Mouse (Mus musculus): Measurements from ENCODE around the gene Lrrc73. TPM values are rescaled to one million over a fixed set of nuclear protein-coding genes. Genes with fewer than 3 reads are reported as not detected.

The Lrrc73 gene
- polyA plus RNA-seq, 1 experiment: 63.5 TPM

DNA sequence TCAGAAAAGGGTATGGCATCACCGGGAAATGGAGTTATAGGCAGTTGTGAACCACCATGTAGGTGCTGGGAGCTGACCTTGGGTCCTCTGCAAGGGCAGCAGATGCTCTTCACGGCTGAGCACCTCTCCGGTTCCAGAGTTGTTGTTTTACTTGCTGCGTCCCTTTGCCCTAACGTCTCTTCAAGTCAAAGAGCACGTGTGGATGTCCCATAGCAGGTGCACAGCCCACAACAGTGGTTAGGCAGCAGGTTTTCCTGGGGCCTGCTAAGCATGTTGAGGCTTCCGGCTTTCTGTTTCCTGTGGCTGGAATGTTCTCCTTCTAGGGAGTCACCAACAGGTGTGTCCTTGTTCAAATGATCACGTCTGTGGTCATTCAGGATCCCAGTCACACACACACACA lies 30.6 kb downstream of the Lrrc73 start:
- DNase-seq (ENCODE audit: extremely low spot score in 1 of 2, low spot score in 1 of 2): no peak

- no peak for DNase-seq (ENCODE audit: extremely low spot score in 1 of 2, low spot score in 1 of 2)
These were observed 31.3 kb downstream of the Lrrc73 start for GRCm38 (mm10) chr17:46284653-46285052.

DNA sequence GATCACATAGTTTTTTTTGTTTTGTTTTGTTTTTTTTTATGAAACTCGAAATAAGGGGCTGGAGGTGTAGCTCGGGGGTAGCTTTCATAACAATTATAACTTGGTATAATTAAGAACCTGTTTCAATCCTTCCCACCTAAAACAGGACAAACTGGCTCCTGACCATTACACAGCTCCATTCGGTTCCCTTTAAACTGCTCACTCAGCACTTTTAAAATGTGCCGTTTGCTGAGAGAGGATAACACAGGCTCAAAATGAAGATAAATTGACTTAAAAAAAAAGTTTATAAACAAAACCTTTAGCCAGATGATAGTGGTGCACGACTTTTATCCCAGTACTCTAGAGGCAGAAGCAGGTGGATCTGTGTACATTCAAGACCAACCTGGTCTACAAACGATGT lies 32.1 kb downstream of the Lrrc73 start:
- no peak for DNase-seq (ENCODE audit: extremely low spot score in 1 of 2, low spot score in 1 of 2)

GRCm38 (mm10) chr17:46287678-46288095 lies 34.4 kb downstream of the Lrrc73 start:
- no peak for DNase-seq (ENCODE audit: extremely low spot score in 1 of 2, low spot score in 1 of 2)

DNA sequence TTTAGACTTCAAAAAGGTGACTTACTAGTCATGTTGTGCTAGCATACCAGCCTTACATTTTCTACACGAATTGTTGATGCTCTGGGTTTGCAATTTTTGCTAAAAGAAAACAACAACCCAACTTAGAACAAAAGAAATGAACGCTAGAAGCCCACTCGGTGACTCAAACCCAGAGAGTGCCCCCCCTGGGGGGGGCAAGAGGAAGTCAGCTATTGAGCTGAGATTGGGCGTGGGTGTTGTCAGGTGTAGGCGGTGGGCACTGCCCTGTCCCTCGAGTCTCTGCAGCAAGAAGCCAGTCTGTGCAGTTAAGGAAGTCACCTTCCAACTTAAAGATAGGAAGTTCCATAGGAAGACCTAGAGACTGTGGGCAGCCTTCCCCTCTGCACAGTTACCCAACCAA lies 43.3 kb downstream of the Lrrc73 start:
- no peak for DNase-seq (ENCODE audit: extremely low spot score in 1 of 2, low spot score in 1 of 2)

- DNase-seq (ENCODE audit: extremely low spot score in 1 of 2, low spot score in 1 of 2): no peak
These were observed 43.7 kb downstream of the Lrrc73 start for GRCm38 (mm10) chr17:46297028-46297363.

DNA sequence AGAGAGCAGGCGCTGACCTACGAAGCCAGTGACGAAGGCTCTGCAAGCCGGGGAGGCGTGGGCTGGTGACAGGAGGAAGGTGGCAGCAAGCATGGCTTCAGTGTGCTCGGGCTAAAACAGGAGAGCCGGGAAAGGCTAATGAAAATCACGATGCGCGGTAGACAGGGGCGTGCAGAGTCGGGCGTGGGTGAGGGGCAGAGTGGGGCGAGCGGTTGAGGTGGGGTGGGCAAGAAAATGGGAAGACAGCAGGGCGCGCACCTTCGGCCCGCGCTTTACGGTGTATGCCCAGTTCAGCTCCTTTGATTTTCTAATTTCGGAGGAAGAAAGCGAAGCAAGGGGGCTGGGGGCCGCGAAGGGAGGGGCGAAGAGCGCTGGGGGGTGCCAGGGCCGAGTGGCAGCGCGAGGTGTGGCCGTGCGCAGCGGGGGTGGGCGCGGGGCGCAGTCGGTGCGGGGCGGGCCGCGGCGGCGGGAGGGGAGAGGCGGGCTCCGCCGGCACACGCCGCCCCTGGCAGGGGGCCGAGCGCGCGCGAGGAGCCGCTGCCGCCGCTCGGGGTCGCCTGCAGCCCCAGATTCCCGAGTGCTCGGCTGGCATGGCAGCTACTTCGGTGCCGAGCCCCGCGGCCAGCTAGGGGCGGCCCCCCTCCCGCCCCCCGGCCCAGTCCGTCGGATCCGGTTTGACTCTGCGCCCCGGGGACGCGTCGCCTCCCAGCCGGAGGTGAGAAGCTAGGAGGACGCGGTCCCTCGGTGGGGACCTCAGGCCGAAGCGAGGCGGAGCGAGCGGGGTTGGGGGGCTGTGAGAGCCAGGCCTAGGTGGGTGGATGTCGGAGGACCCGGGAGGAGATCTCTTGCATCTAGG lies 44.3 kb downstream of the Lrrc73 start, which contains the start of gene Dlk2:
Gene Dlk2 (plus strand): TSS at position 58 of the 856 bp plus-strand sequence.
- peak in 1 of 2 experiments; percentile 79 for DNase-seq (ENCODE audit: extremely low spot score in 1 of 2, low spot score in 1 of 2)

DNA sequence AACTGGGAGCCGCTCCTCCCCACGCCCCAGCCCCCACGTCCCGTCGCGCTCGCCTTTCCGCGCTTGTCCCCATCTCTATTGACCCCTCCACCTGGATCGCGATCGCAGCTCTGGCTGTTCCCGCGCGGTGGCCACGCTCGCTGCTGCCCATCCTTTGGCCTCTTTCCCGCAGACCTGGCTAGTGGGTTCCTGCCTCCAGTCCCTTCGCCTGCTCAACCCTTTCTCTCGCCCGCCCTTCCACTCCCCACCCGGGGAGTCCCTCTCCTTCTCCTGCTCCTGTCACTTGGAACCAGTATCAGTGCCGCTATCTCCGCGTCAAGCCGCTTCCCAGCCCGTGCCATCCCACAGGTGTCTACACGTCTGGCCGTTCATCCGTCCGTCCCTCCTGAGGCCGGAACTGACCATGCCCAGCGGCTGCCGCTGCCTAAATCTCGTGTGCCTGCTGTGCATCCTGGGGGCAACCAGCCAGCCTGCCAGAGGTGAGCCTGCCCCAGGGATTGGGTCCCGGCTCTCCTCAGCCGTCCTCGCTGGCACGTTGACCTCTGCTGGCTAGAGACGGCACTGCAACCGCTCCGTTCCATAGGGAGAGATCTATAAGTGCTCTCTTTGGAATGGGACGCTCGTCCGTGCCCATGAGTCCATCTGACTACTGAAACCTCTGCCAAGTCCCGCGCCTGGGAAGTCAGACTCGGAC lies 45.0 kb downstream of the Lrrc73 start:
- peak; percentile 66 to 93 for DNase-seq (ENCODE audit: extremely low spot score in 1 of 2, low spot score in 1 of 2)

DNA sequence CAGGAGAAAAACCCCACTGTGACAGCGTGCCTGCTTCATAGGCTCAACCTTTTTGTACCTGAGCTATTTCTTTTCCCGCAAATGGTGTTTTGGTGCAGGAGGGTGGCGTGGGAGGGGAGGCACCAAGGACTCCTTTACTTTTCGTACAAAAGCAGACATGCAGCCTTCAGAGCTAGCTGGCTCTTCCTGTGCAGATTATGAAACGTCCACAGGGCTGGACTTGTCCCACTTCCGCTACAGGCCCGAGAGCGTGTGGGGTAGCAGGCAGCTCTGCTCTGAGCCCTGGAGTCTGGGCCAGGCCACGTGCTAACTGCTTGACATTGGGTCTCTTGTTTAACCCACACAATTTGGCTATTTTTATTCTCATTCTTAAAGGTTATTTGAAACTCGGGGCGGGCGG lies 48.6 kb downstream of the Lrrc73 start:
- peak in 1 of 2 experiments; percentile 49 for DNase-seq (ENCODE audit: extremely low spot score in 1 of 2, low spot score in 1 of 2)

- no peak for DNase-seq (ENCODE audit: extremely low spot score in 1 of 2, low spot score in 1 of 2)
These were observed 50.9 kb downstream of the Lrrc73 start for GRCm38 (mm10) chr17:46304184-46304583.

Other genes starting within 250 kb of the Lrrc73 start
- 145 and 168 TPM in 2 replicates for gene Vegfa, start 221.2 kb upstream of the Lrrc73 start, polyA plus RNA-seq (2012; rRNA removed)
- gene Mrps18a, start 142.5 kb upstream of the Lrrc73 start, polyA plus RNA-seq (2012; rRNA removed): 94.8 and 106 TPM in 2 replicates
- gene Rsph9, start 109.3 kb upstream of the Lrrc73 start, polyA plus RNA-seq (2012; rRNA removed): 29.9 and 37.9 TPM in 2 replicates
- 14.2 and 14.8 TPM in 2 replicates for gene Mad2l1bp, start 100.0 kb upstream of the Lrrc73 start, polyA plus RNA-seq (2012; rRNA removed)
- gene Gtpbp2, start 92.5 kb upstream of the Lrrc73 start, polyA plus RNA-seq (2012; rRNA removed): 151 and 168 TPM in 2 replicates
- 3.9 and 4.2 TPM in 2 replicates for gene Polh, start 50.9 kb upstream of the Lrrc73 start, polyA plus RNA-seq (2012; rRNA removed)
- gene Xpo5, start 50.7 kb upstream of the Lrrc73 start, polyA plus RNA-seq (2012; rRNA removed): 39.4 and 40.6 TPM in 2 replicates
- 45.3 and 52.7 TPM in 2 replicates for gene Polr1c, start 5.5 kb upstream of the Lrrc73 start, polyA plus RNA-seq (2012; rRNA removed)
- 72.7 and 78.9 TPM in 2 replicates for gene Yipf3, start 5.5 kb upstream of the Lrrc73 start, polyA plus RNA-seq (2012; rRNA removed)
- gene Tjap1, start 29.5 kb downstream of the Lrrc73 start, polyA plus RNA-seq (2012; rRNA removed): 44.4 and 51.5 TPM in 2 replicates
- gene Dlk2, start 43.9 kb downstream of the Lrrc73 start, polyA plus RNA-seq (2012; rRNA removed): 81.5 and 96.0 TPM in 2 replicates
- gene Abcc10, start 74.8 kb downstream of the Lrrc73 start, polyA plus RNA-seq (2012; rRNA removed): 10.9 and 11.4 TPM in 2 replicates
- 29.6 and 30.7 TPM in 2 replicates for gene Zfp318, start 130.2 kb downstream of the Lrrc73 start, polyA plus RNA-seq (2012; rRNA removed)
- gene Crip3, start 175.4 kb downstream of the Lrrc73 start, polyA plus RNA-seq (2012; rRNA removed): 9.1 and 13.8 TPM in 2 replicates
- 0.15 and 0.18 TPM in 2 replicates for gene Slc22a7, start 184.9 kb downstream of the Lrrc73 start, polyA plus RNA-seq (2012; rRNA removed)
- gene Ttbk1, start 234.1 kb downstream of the Lrrc73 start, polyA plus RNA-seq (2012; rRNA removed): 46.3 and 50.1 TPM in 2 replicates
- 4.0 and 4.8 TPM in 2 replicates for gene Dnph1, start 243.2 kb downstream of the Lrrc73 start, polyA plus RNA-seq (2012; rRNA removed)